Mouse (Mus musculus) inflammation-experienced regulatory T-cells, adult 16 weeks (primary cell): ENCODE results near the gene Sf3b3. TPM values are rescaled to one million over a fixed set of nuclear protein-coding genes. Genes with fewer than 3 reads are reported as not detected.

Source experiments
- polyA plus RNA-seq: library from polyadenylated mRNA; unstranded; fragments of 100-300 nt; shearing (Covaris generic); gene quantifications from one replicate; pipeline ENCODE4 v1.2.1, GENCODE M21; 2017

Sf3b3 gene
- polyA plus RNA-seq, result 236 TPM

GRCm38 (mm10) chr8:110846405-110847170, at the start of gene Sf3b3, which contains the start of gene Cog4:
Gene Sf3b3 (minus strand): TSS chr8:110846787.
Gene Cog4 (plus strand): TSS chr8:110846600.

GRCm38 (mm10) chr8:110805669-110806068, 40.9 kb downstream of the Sf3b3 start, which contains the start of gene Il34:
Gene Il34 (minus strand): TSS chr8:110805924.

Other genes starting within 250 kb of the Sf3b3 start
- gene Vac14, start 228.2 kb downstream of the Sf3b3 start, polyA plus RNA-seq, result 15.7 TPM
- not detected for gene Mtss1l, start 125.3 kb downstream of the Sf3b3 start, polyA plus RNA-seq
- gene Il34, start 40.9 kb downstream of the Sf3b3 start, polyA plus RNA-seq, result not detected
- gene Cog4, start 187 bp downstream of the Sf3b3 start, polyA plus RNA-seq, result 88.0 TPM
- 12.0 TPM for gene Fuk, start 55.7 kb upstream of the Sf3b3 start, polyA plus RNA-seq
- gene St3gal2, start 73.1 kb upstream of the Sf3b3 start, polyA plus RNA-seq, result 7.4 TPM
- 21.0 TPM for gene Ddx19a, start 151.0 kb upstream of the Sf3b3 start, polyA plus RNA-seq
- 19.4 TPM for gene Ddx19b, start 185.0 kb upstream of the Sf3b3 start, polyA plus RNA-seq
- gene Aars, start 186.4 kb upstream of the Sf3b3 start, polyA plus RNA-seq, result 60.9 TPM
- gene Exosc6, start 209.6 kb upstream of the Sf3b3 start, polyA plus RNA-seq, result not detected
- gene Clec18a, start 245.6 kb upstream of the Sf3b3 start, polyA plus RNA-seq, result not detected
- 17.6 TPM for gene Pdpr, start 247.8 kb upstream of the Sf3b3 start, polyA plus RNA-seq